Mouse (Mus musculus): ENCODE results near the gene Clec3b.

The Clec3b gene

DNA sequence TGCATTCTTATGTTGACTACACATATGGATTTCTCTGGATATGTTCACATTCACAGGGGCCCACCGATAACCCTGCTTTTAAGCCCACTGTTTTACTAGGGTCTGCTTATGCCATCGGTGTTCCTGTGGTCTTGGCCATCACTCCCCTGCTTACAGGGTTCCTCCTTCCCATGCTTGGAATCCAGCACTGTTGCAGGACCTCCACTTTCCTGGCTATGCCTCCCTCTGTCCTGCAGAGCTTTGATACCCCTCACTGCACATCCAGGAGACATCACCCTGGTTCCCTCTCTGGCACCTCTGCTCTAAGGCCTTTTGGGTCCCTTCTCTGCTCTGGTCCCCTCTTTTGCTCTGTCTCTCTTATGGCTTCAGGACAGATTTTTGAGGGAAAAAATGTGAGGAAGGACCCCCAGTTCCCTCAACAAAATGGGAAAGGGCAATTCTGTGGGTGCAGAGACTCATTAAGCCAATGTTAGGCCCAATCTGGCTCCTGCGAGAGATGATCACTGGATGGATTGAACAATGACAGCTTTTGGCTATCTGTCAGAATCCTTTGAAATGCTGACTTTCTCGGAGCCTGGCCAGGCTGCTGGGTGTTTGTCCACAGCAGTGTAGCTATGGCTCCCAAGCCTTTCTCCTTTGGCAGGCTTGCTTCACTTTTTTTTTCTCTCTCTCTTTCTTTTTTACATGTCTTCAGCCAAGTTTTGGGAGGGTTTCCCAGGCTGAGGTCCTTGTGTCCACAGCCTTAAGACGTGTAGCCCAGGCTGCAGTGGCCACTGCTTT lies at the start of gene Clec3b:
Gene Clec3b (plus strand): TSS at position 706 of the 780 bp plus-strand sequence.
- DNase-seq (ENCODE audit: low read depth, low spot score) = no peak

DNA sequence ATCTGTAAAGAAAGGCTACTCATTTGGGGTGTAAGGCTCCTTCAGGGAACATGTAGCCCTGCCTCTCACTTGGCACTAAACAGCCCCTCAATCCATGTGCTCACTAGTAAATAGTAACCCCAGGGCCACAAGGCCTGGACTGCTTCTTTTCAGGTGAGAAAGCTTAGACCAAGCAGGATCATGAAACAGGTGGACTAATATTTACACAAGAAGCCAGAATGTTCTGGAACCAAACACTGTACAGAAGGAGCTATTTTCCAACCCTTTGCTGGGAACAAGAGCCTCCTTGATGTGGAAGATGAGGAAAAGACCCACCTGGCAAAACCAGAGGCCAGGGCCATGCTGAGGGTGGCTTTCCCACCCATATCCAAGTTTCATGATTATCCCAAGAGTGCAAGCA lies 47.3 kb upstream of the Clec3b start:
- no peak for DNase-seq (ENCODE audit: low read depth, low spot score)

GRCm38 (mm10) chr9:123104362-123104761 lies 46.4 kb upstream of the Clec3b start:
- DNase-seq (ENCODE audit: low read depth, low spot score) = no peak

DNA sequence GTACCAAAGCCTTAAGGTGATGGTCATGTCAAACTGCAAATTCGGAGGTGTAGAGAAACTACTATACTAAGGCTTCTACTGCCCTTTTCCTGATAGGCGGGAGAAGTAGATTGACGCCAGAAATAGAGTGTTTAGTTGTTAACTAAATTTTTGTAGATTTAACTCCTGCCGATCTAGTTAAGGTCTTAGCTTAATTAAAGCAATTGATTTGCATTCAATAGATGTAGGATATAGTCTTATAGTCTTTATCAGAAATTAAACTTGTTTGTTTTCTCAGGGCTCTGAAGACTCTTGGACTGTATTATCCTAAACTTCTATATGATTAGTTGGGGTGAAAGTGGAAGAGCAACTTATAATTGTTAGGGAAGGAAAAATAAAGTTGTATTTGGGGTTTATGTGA lies 43.6 kb upstream of the Clec3b start:
- no peak for DNase-seq (ENCODE audit: low read depth, low spot score)

DNA sequence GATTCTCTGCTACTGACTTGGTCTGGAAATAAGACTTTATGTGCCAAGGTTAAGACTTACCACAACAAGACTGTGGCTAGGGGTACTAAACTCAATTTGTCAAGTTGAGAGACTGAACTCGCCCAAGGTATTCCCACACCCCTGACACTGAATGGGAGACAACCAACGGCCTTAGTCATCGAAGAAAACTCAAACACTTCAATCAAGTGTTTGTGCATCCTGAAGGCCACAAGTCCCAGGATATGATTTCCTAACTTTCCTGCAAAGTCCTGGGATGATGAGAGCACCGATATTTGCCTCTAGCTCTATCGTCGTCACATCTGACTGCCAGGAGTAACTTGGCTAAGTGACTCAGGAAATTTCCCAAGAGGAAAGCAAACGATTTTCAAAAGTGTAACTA lies 41.6 kb upstream of the Clec3b start:
- no peak for DNase-seq (ENCODE audit: low read depth, low spot score)

GRCm38 (mm10) chr9:123111751-123112221 lies 39.0 kb upstream of the Clec3b start:
- no peak for DNase-seq (ENCODE audit: low read depth, low spot score)

- DNase-seq (ENCODE audit: low read depth, low spot score) = peak; percentile 79
Measured at GRCm38 (mm10) chr9:123112805-123113521, 37.8 kb upstream of the Clec3b start, which contains the start of the genes Zdhhc3 and Exosc7. TSS of gene Zdhhc3 (minus strand) at chr9:123113205. TSS of gene Exosc7 (plus strand) at chr9:123113215.

- no peak for DNase-seq (ENCODE audit: low read depth, low spot score)
Measured at GRCm38 (mm10) chr9:123113931-123114330, 36.8 kb upstream of the Clec3b start.

GRCm38 (mm10) chr9:123115566-123115965 lies 35.2 kb upstream of the Clec3b start:
- no peak for DNase-seq (ENCODE audit: low read depth, low spot score)

- no peak for DNase-seq (ENCODE audit: low read depth, low spot score)
Measured at GRCm38 (mm10) chr9:123123017-123123416, 27.7 kb upstream of the Clec3b start.

GRCm38 (mm10) chr9:123123571-123124412 lies 27.0 kb upstream of the Clec3b start:
- no peak for DNase-seq (ENCODE audit: low read depth, low spot score)

- DNase-seq (ENCODE audit: low read depth, low spot score) = no peak
Measured at GRCm38 (mm10) chr9:123124413-123124981, 26.2 kb upstream of the Clec3b start.

- no peak for DNase-seq (ENCODE audit: low read depth, low spot score)
Measured at GRCm38 (mm10) chr9:123127663-123128062, 23.1 kb upstream of the Clec3b start.

DNA sequence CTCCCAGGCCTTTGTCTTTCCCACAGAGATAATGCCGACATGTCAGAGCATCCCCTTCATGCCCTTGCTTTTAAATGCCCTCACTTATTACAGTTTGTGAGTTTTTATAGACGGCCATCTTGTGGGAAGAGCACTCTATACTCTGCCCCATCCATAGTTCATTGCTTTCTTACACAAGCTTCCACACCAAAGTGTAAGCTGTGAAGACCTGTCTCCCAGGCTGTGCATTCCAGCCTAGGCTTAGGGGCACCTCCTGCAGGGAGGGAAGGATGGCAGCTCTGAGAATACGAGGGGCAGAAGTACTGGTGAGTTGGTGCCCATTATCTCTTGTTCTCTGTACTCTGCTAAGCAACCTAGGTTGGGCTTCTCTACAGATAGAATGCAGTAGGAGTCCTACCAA lies 17.8 kb upstream of the Clec3b start:
- no peak for DNase-seq (ENCODE audit: low read depth, low spot score)

DNA sequence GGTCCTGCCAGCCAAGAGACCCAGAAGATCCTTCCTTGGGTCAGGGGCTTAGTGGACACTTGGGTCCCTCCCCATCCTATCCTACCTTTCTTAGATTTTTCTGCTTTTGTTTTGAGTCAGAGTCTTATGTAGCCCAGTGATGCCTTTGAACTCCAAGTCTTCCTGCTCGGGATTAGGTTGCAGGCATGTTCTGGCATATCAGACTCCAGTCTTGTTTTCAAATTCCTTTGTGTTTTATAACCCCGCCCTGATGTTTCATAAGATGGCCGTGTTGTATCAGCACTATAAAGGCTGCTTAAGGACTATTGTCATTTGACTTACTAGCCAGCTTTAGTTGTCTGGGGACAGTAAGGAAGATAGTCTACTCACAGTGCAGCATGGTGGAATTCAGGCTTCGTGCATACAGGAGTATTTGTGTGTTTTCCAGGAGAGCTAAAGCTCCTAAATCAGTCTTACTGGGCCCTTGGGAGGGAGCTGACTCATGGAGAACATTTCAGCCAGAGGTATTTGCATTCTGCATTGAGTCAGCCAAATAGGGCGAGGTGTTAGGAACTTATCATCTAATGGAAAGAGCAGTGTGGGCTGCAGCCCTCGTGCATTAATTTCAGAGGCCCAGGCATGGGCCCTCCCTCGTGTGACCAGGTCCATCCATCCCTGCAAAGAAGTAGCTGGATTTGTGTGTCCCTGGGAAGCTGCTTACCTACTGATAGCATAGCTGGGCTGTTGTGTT lies 13.6 kb upstream of the Clec3b start:
- DNase-seq (ENCODE audit: low read depth, low spot score) = no peak

DNA sequence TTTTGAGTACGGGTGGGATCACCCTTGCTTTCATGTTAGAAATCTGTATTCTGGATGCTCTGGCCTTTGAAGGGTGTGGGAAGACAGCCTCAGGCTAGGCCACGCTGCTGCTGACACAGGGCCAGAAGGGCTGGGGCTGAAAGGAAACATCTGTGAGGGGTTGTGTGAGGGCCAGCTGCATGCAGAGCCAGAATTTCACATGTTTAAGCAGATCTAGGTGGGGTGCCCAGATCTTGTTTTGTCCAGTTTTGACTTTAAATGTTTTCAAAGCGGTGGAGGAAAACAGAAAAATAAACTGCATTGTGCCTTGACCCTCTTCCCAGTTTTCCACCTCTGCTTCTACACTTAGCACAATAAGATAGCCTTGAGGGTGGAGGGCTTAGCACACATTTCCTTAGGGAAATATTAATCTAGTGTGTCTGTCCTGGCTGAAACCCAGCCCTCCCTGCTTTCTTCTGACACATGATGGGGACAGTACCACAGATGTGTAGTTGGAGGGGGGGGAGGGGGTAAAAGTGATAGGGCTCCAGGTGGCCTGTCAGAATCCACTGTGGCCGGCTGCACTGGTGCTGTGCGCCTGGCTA lies 11.8 kb upstream of the Clec3b start:
- no peak for DNase-seq (ENCODE audit: low read depth, low spot score)

DNA sequence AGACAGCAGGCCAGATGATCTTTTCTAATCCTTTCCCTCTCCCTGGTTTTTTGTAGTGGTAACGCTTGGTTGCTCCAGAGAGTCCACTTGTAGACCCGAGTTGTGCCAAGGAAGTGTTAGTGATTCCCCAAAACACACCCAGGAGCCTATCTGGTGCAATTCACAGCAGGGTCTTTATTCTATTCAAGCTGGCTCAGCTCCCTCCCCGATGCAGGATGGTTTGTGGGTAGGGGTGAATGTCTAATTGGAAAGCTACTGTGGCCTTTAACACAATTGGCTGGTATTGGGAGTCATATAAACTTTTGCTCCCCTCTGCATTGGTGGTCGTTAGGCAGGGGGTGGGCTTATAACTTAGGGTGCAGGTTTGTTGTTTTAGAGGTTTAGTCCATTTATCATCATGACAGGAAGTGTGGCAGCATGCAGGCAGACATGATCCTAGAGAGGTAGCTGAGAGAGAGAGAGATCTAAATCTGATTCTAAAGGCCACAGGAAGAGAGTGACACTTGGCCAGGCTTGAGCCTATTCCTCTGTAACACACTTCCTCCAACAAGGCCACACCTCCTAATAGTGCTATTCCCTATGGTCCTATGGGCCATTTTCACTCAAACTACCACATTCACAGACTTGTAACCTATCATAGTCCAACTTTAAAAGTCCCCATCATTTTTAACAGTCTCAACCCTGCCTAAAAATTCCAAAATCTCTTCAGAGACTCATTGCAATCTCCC lies 10.7 kb upstream of the Clec3b start:
- DNase-seq (ENCODE audit: low read depth, low spot score) = no peak

GRCm38 (mm10) chr9:123148430-123148829 lies 2.3 kb upstream of the Clec3b start:
- DNase-seq (ENCODE audit: low read depth, low spot score) = no peak

DNA sequence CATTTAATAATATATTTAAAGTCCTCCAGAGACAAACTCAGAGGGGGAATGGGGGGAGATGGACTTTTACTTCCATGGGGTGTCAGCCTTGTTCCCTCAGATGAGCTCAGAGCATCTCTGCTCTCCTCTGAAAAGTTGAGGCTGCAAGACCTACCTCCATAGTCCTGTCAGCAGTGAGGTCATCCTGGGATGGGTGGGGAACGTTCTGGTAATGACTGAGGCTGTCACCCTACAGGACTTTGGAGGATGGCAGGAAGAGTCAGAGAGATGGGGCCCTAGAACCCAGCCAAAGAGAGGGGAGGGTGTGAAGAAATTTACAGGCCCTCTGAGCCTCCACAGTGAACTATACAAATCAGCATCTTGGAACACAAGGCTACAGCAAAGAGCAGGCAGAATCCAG lies 815 bp downstream of the Clec3b start:
- no peak for DNase-seq (ENCODE audit: low read depth, low spot score)

DNA sequence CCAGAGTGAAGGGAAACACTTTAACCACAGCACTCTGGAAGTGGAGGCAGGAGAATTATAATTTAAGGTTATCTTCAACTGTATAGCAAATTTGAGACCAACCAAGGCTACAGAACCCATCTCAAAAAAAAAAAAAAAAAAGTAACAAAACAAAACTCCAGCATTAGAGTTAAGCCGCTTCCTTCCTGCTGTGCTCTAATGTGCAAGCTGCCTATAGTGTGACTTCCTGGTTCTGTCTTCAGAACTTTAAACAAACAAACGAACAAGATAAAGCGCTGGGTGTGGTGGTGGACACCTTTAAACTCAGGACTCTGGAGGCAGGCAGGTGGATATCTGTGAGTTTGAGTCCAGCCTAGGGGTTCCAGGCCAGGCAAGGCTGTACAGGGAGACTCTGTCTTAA lies 1.3 kb downstream of the Clec3b start:
- no peak for DNase-seq (ENCODE audit: low read depth, low spot score)

Data from c-Kit-negative CD71-positive TER-119-positive erythroid progenitor cells, embryonic 14.5 days (primary cell).